Mouse (Mus musculus): ENCODE measurements around the gene Cfap126.

The Cfap126 gene

GRCm38 (mm10) chr1:171096110-171096964 is 17.4 kb upstream of the Cfap126 start:
- no peak for DNase-seq (ENCODE audit: low spot score)

- no peak for DNase-seq (ENCODE audit: low spot score)
Observed at GRCm38 (mm10) chr1:171097136-171097535, 16.6 kb upstream of the Cfap126 start.

- DNase-seq (ENCODE audit: low spot score) = no peak
Observed at GRCm38 (mm10) chr1:171097612-171098011, 16.1 kb upstream of the Cfap126 start.

GRCm38 (mm10) chr1:171101033-171101432 is 12.7 kb upstream of the Cfap126 start:
- no peak for DNase-seq (ENCODE audit: low spot score)

- peak; percentile 78 for DNase-seq (ENCODE audit: low spot score)
Observed at GRCm38 (mm10) chr1:171101733-171102546, 11.8 kb upstream of the Cfap126 start.

- DNase-seq (ENCODE audit: low spot score) = peak; percentile 81
Observed at GRCm38 (mm10) chr1:171102547-171103177, 11.1 kb upstream of the Cfap126 start.

- DNase-seq (ENCODE audit: low spot score) = no peak
Observed at GRCm38 (mm10) chr1:171103179-171103840, 10.4 kb upstream of the Cfap126 start.

- no peak for DNase-seq (ENCODE audit: low spot score)
Observed at GRCm38 (mm10) chr1:171105226-171105625, 8.5 kb upstream of the Cfap126 start.

GRCm38 (mm10) chr1:171109620-171110019 is 4.1 kb upstream of the Cfap126 start:
- no peak for DNase-seq (ENCODE audit: low spot score)

- DNase-seq (ENCODE audit: low spot score) = no peak
Observed at GRCm38 (mm10) chr1:171110659-171111019, 3.1 kb upstream of the Cfap126 start.

- peak; percentile 96 for DNase-seq (ENCODE audit: low spot score)
Observed at GRCm38 (mm10) chr1:171111020-171111780, 2.5 kb upstream of the Cfap126 start.

- peak; percentile 35 for DNase-seq (ENCODE audit: low spot score)
Observed at GRCm38 (mm10) chr1:171111781-171112575, 1.7 kb upstream of the Cfap126 start.

- no peak for DNase-seq (ENCODE audit: low spot score)
Observed at GRCm38 (mm10) chr1:171112986-171113385, 732 bp upstream of the Cfap126 start.

- DNase-seq (ENCODE audit: low spot score) = no peak
Observed at GRCm38 (mm10) chr1:171116280-171116679, 2.6 kb downstream of the Cfap126 start.

- DNase-seq (ENCODE audit: low spot score) = peak; percentile 35
Observed at GRCm38 (mm10) chr1:171118269-171118684, 4.6 kb downstream of the Cfap126 start.

GRCm38 (mm10) chr1:171118996-171119395 is 5.3 kb downstream of the Cfap126 start:
- no peak for DNase-seq (ENCODE audit: low spot score)

GRCm38 (mm10) chr1:171119405-171119804 is 5.7 kb downstream of the Cfap126 start:
- DNase-seq (ENCODE audit: low spot score) = no peak

- no peak for DNase-seq (ENCODE audit: low spot score)
Observed at GRCm38 (mm10) chr1:171120893-171121292, 7.2 kb downstream of the Cfap126 start.

- DNase-seq (ENCODE audit: low spot score) = no peak
Observed at GRCm38 (mm10) chr1:171121839-171122238, 8.1 kb downstream of the Cfap126 start.

GRCm38 (mm10) chr1:171122932-171123331 is 9.2 kb downstream of the Cfap126 start:
- DNase-seq (ENCODE audit: low spot score) = peak; percentile 11

Data from spleen, adult 12 weeks (tissue).